Mouse (Mus musculus) liver, embryonic 11.5 days (tissue): ENCODE results near the gene Btbd17. TPM values are rescaled to one million over a fixed set of nuclear protein-coding genes. Genes with fewer than 3 reads are reported as not detected.

Experiments
- ATAC-seq: fragments of 200-750 bp; cut with Nextera tagmentation; replicated peaks from 2 replicates; pipeline ENCODE4 v1.8.0; 2017; ENCODE audit warnings: moderate number of reproducible peaks, mild to moderate bottlenecking, moderate TSS enrichment, moderate library complexity; ENCODE audit not compliant: low FRiP score
- DNase-seq: peaks from one replicate; pipeline ENCODE4 v3.0.0-alpha.2; 2017; ENCODE audit warnings: low spot score
- H3K27ac ChIP-seq: fragments of 300-500 bp; sonication (generic); 2 replicates; pipeline ENCODE4 v1.5.1; 2014; ENCODE audit warnings: mild to moderate bottlenecking, low read depth, low read length, control low read depth
- H3K27me3 ChIP-seq: fragments of 300-500 bp; sonication (generic); replicated peaks from 2 replicates; pipeline ENCODE4 v1.6.1; 2014; ENCODE audit warnings: low read length, mixed read lengths; ENCODE audit not compliant: control insufficient read depth, insufficient read depth
- H3K36me3 ChIP-seq: fragments of 300-500 bp; sonication (generic); 2 replicates; pipeline ENCODE4 v1.6.1; 2014; ENCODE audit warnings: mild to moderate bottlenecking, low read length, moderate library complexity, mixed read lengths; ENCODE audit not compliant: control insufficient read depth, insufficient read depth
- H3K4me1 ChIP-seq: fragments of 300-500 bp; sonication (generic); replicated peaks from 2 replicates; pipeline ENCODE4 v1.6.1; 2014; ENCODE audit warnings: low read length, mixed read lengths; ENCODE audit not compliant: control insufficient read depth, insufficient read depth
- H3K4me2 ChIP-seq: fragments of 300-500 bp; sonication (generic); 2 replicates; pipeline ENCODE4 v1.6.1; 2014; ENCODE audit warnings: mild to moderate bottlenecking, control low read depth, moderate library complexity
- H3K4me3 ChIP-seq: fragments of 300-500 bp; sonication (generic); 2 replicates; pipeline ENCODE4 v1.5.1; 2014; ENCODE audit warnings: low read depth, low read length, control low read depth
- H3K9ac ChIP-seq: fragments of 300-500 bp; sonication (generic); 2 replicates; pipeline ENCODE4 v1.6.1; 2014; ENCODE audit warnings: low read depth, low read length, control low read depth
- H3K9me3 ChIP-seq: fragments of 300-500 bp; sonication (generic); 2 replicates; pipeline ENCODE4 v1.6.1; 2016; ENCODE audit warnings: low read length, inconsistent platforms, mixed read lengths; ENCODE audit not compliant: control insufficient read depth
- WGBS: fragments of 180-500 bp; shearing (Covaris S2); extraction: QIAGEN DNeasy Blood & Tissue Kit; methylation state at CpG from one replicate; pipeline ENCODE4 v1.1.7; 2014; 5-methylcytosine and 5-hydroxymethylcytosine counted together
- polyA plus RNA-seq: library from polyadenylated mRNA; unstranded; fragments of >200 nt; fragmentation: Nextera tagmentation; extraction: Ambion mirVana; gene quantifications from 2 replicates; pipeline ENCODE4 v1.2.1, GENCODE M21; 2014

Gene Btbd17
- polyA plus RNA-seq, 1 experiment from 2014 or later = 0.10 TPM

DNA sequence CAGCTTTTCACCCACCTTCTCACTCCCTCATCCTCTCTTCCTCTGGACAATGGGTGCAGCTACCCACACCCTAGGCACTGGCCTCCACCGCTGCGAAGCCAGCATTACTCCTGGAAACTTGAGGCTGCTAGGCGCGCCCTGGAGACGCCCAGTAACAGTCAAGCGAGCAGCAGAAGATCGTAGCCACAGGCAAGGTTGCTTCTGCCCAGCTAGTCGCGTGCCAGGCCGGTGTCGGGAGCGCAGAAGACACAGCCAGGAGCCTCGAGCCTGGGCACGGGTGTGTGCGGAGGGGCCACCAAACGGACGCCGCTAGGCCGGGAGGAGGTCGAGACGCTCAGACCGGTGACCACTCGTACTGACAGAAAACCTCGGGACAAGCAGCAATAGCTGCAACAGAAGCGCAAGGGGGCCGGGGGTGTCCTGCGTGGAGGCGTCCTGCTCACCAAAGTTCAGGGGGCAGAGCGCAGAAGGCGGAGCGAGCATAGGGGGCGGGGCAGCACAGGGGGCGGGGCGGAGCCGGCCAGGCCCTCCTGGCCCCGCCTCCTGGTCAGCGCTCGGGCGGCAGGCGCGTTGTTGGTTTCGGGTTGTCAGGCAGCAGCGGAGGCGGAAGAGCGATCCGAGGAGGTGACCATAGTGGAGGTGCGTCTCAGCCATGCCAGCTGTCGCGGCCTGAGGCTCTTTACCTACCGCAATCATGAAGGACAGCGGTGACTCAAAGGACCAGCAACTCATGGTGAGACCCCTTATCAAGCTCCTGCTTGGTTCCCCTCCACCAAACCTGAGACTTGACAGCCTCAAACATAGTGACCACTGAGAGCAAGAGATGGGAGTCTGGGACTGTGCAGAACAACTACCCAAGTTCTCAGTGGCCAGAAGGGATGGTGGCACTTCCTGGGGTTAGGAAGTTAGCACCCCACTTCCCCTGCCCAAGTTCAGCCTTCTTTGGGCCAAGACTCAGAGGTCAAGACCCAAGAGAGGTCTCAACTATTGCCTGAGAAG, 30.6 kb downstream of the Btbd17 start, which contains the start of gene Kif19a:
Gene Kif19a, plus strand, starts transcription at position 569 of the 999 bp plus-strand sequence.
- no peak within 1 kb of the TSS for H3K27ac ChIP-seq
- DNase-seq = peak; percentile 70
- H3K36me3 ChIP-seq = no peaks in the 10 kb centered on the region
- no peaks in the 10 kb centered on the region for H3K9me3 ChIP-seq
- WGBS = 4% methylated on average over 49 of the region's 51 CpGs
- peaks cover 26% of the 10 kb centered on the region for H3K27me3 ChIP-seq
- peak within 1 kb of the TSS; percentile 23; the same call in 1 of the 2 replicates for H3K9ac ChIP-seq
- H3K4me2 ChIP-seq = peak within 1 kb of the TSS; percentile 82
- ATAC-seq = peak; percentile 81
- peak within 1 kb of the TSS; percentile 47 for H3K4me3 ChIP-seq
- H3K4me1 ChIP-seq = no peaks in the 10 kb centered on the region

DNA sequence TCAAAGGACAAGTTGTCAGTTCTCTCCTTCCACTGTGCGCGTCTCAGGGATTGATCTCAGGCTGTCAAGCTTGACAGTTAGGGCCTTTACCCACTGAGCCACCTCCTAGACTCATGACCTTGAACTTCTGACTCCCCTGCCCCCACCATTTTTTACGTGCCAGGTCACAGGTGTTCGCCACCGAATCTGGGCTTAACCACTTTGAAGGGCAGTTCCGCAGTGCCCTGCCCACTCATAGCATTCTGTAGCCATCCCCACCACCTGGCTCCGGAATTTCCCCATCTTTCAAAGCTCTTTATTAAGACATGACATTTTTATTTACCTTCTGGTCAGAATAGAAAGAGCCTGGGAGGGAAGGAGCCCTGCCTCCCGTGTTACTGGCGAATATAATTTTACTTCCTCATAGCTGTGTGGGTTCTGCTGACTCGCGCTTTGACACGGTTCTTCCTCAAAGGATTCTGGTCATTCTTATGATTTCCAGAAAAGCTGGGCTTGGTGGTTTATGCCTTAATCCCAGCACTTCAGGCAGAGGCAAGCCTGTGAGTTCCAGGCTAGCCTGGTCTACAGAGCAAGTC, 48.1 kb downstream of the Btbd17 start:
- DNase-seq (no peak), ATAC-seq (no peak)
- H3K4me1 ChIP-seq = no peaks in the 10 kb centered on the region
- H3K27me3 ChIP-seq = no peaks in the 10 kb centered on the region
- WGBS = 70% methylated on average over 12 of the region's 12 CpGs
- no peak overlapping the region for H3K27ac ChIP-seq
- no peak overlapping the region for H3K4me3 ChIP-seq
- no peaks in the 10 kb centered on the region for H3K36me3 ChIP-seq
- H3K9me3 ChIP-seq = no peaks in the 10 kb centered on the region
- H3K4me2 ChIP-seq = no peak overlapping the region
- H3K9ac ChIP-seq = no peak overlapping the region

DNA sequence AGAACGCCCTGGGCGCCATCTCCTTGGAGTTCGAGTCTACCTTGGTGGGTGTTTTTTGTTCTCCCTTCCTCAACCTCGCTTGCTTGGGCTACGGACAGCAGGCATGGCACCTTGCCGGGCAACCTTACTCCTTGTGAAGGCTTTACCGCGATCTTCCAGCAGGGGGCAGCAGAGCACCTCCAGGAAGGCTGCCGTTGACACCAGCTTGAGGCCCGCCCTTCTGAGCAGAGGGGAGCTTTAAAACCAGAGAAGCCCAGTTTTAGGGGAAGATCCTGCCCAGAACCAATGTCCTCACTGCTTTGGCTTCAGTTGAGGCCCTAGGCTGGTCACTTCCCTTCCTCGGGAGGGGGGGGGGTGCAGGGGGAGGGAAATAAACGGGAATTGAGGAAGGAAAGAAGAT, 50.6 kb downstream of the Btbd17 start:
- H3K4me3 ChIP-seq = no peak overlapping the region
- H3K27ac ChIP-seq = no peak overlapping the region
- ATAC-seq (peak; percentile 57), DNase-seq (peak; percentile 86)
- H3K4me1 ChIP-seq = no peaks in the 10 kb centered on the region
- H3K27me3 ChIP-seq = no peaks in the 10 kb centered on the region
- H3K9ac ChIP-seq = no peak overlapping the region
- no peaks in the 10 kb centered on the region for H3K36me3 ChIP-seq
- 1% methylated on average over 12 of the region's 12 CpGs for WGBS
- H3K9me3 ChIP-seq = no peaks in the 10 kb centered on the region
- H3K4me2 ChIP-seq = no peak overlapping the region

DNA sequence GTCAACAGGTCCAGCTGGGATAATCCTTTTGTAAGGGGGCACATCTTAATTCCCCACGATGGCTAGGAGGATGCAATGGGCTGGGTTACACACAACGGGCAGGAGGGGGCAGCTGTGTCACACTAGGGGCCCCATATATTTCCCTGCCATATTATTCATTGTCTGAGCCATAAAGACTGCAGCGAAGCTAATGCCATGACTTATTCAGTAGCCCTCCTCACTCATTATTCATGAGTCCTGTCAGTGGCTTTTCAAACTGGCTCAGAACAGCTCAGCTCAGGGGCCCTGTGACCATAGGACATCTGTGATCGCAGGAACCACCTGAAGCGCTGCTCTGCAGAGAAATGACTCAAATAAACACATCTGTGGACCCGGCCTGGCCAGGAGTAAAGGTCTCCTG, 54.3 kb downstream of the Btbd17 start:
- Histone ChIP-seq H3K27me3 (no peaks in the 10 kb centered on the region), H3K9ac (no peak overlapping the region), H3K27ac (no peak overlapping the region), H3K4me1 (no peaks in the 10 kb centered on the region), H3K36me3 (no peaks in the 10 kb centered on the region), H3K9me3 (no peaks in the 10 kb centered on the region), H3K4me3 (no peak overlapping the region), H3K4me2 (no peak overlapping the region)
- ATAC-seq = no peak
- 64% methylated on average over 6 of the region's 6 CpGs for WGBS
- DNase-seq = no peak

Other genes starting within 250 kb of the Btbd17 start
- gene Rpl38, start 127.4 kb downstream of the Btbd17 start, polyA plus RNA-seq = 1,440 and 1,641 TPM in 2 replicates
- 7.1 and 7.4 TPM in 2 replicates for gene Ttyh2, start 120.5 kb downstream of the Btbd17 start, polyA plus RNA-seq
- gene Dnaic2, start 68.5 kb downstream of the Btbd17 start, polyA plus RNA-seq = not detected in 2 replicates
- gene Kif19a, start 30.6 kb downstream of the Btbd17 start, polyA plus RNA-seq = 0.16 TPM in 1 of 2 replicates, not detected in the other
- not detected in 2 replicates for gene Gpr142, start 3.0 kb upstream of the Btbd17 start, polyA plus RNA-seq
- 20.2 and 21.6 TPM in 2 replicates for gene Gprc5c, start 55.2 kb upstream of the Btbd17 start, polyA plus RNA-seq
- 4.1 and 5.4 TPM in 2 replicates for gene Cd300a, start 94.1 kb upstream of the Btbd17 start, polyA plus RNA-seq
- gene Cd300lb, start 138.4 kb upstream of the Btbd17 start, polyA plus RNA-seq = 0.49 and 0.55 TPM in 2 replicates
- gene Cd300c, start 173.2 kb upstream of the Btbd17 start, polyA plus RNA-seq = not detected in 2 replicates
- 0.45 and 0.95 TPM in 2 replicates for gene Cd300ld, start 194.0 kb upstream of the Btbd17 start, polyA plus RNA-seq
- 3.7 and 4.4 TPM in 2 replicates for gene Cd300c2, start 205.9 kb upstream of the Btbd17 start, polyA plus RNA-seq
- gene Cd300ld2, start 220.2 kb upstream of the Btbd17 start, polyA plus RNA-seq = not detected in 2 replicates
- not detected in 2 replicates for gene Cd300ld4, start 231.1 kb upstream of the Btbd17 start, polyA plus RNA-seq
- not detected in 2 replicates for gene Cd300ld5, start 241.8 kb upstream of the Btbd17 start, polyA plus RNA-seq